Mouse (Mus musculus) lung, embryonic 14.5 days (tissue): Measurements from ENCODE around the gene Pgrmc1. TPM values are rescaled to one million over a fixed set of nuclear protein-coding genes. Genes with fewer than 3 reads are reported as not detected.

Experiments used
- ATAC-seq: fragments of 200-750 bp; cut with Nextera tagmentation; 2 replicates; pipeline ENCODE4 v1.8.0; 2017; ENCODE audit warnings: mild to moderate bottlenecking, moderate TSS enrichment, moderate library complexity; ENCODE audit not compliant: insufficient read depth
- DNase-seq: peaks from one replicate; pipeline ENCODE4 v3.0.0-alpha.2; 2015
- H3K27ac ChIP-seq: fragments of 300-500 bp; sonication (generic); 2 replicates; pipeline ENCODE4 v1.5.1; 2014; ENCODE audit warnings: low read depth, mild to moderate bottlenecking, moderate library complexity
- H3K27me3 ChIP-seq: fragments of 300-500 bp; sonication (generic); 2 replicates; pipeline ENCODE4 v1.6.1; 2014; ENCODE audit warnings: low read length, control low read depth; ENCODE audit not compliant: insufficient read depth
- H3K36me3 ChIP-seq: fragments of 300-500 bp; sonication (generic); 2 replicates; pipeline ENCODE4 v1.6.1; 2014; ENCODE audit warnings: control low read depth; ENCODE audit not compliant: insufficient read depth
- H3K4me1 ChIP-seq: fragments of 300-500 bp; sonication (generic); 2 replicates; pipeline ENCODE4 v1.6.1; 2014; ENCODE audit warnings: antibody characterized with exemption, control low read depth; ENCODE audit not compliant: insufficient read depth
- H3K4me2 ChIP-seq: fragments of 300-500 bp; sonication (generic); 2 replicates; pipeline ENCODE4 v1.6.1; 2014; ENCODE audit warnings: mild to moderate bottlenecking
- H3K4me3 ChIP-seq: fragments of 300-500 bp; sonication (generic); 2 replicates; pipeline ENCODE4 v1.5.1; 2014; ENCODE audit warnings: low read depth, low read length
- H3K9ac ChIP-seq: fragments of 300-500 bp; sonication (generic); 2 replicates; pipeline ENCODE4 v1.6.1; 2014
- H3K9me3 ChIP-seq: fragments of 300-500 bp; sonication (generic); 2 replicates; pipeline ENCODE4 v1.6.1; 2016; ENCODE audit warnings: low read depth, low read length, control low read depth
- CTCF ChIP-seq: IDR thresholded peaks from 2 replicates; pipeline ENCODE4 v1.5.1; 2016; ENCODE audit warnings: antibody characterized with exemption, low read depth
- WGBS: fragments of 180-500 bp; shearing (Covaris S2); extraction: QIAGEN DNeasy Blood & Tissue Kit; methylation state at CpG from one replicate; pipeline ENCODE4 v1.1.7; 2014; 5-methylcytosine and 5-hydroxymethylcytosine counted together
- polyA plus RNA-seq: library from polyadenylated mRNA; unstranded; fragments of >200 nt; fragmentation: Nextera tagmentation; extraction: Ambion mirVana; gene quantifications from 2 replicates; pipeline ENCODE4 v1.2.1, GENCODE M21; 2014

Pgrmc1 gene
- polyA plus RNA-seq, 1 experiment from 2014 or later: 219 TPM

- WGBS: 82% methylated on average over 2 of the region's 2 CpGs
- DNase-seq: no peak
These were observed 4.9 kb downstream of the Pgrmc1 start for GRCm38 (mm10) chrX:36602926-36603325.

GRCm38 (mm10) chrX:36604040-36604439, 6.0 kb downstream of the Pgrmc1 start:
- Histone ChIP-seq H3K9me3 (no peaks in the 10 kb centered on the region), H3K27me3 (no peaks in the 10 kb centered on the region), H3K4me3 (no peak overlapping the region), H3K4me1 (no peaks in the 10 kb centered on the region), H3K36me3 (peaks cover 27% of the 10 kb centered on the region; the same call in 1 of the 2 replicates), H3K4me2 (no peak overlapping the region), H3K9ac (no peak overlapping the region), H3K27ac (no peak overlapping the region)
- no peak for DNase-seq
- no peak for TF ChIP-seq CTCF
- no peak for ATAC-seq
- 80% methylated on average over 4 of the region's 4 CpGs for WGBS

More at GRCm38 (mm10) chrX:36602926-36603325, 4.9 kb downstream of the Pgrmc1 start:
- TF ChIP-seq CTCF: no peak
- no peak for ATAC-seq
- H3K4me3 ChIP-seq: no peak overlapping the region
- H3K27me3 ChIP-seq: no peaks in the 10 kb centered on the region
- H3K9ac ChIP-seq: no peak overlapping the region
- no peaks in the 10 kb centered on the region for H3K4me1 ChIP-seq
- no peak overlapping the region for H3K4me2 ChIP-seq
- no peak overlapping the region for H3K27ac ChIP-seq
- H3K9me3 ChIP-seq: no peaks in the 10 kb centered on the region
- H3K36me3 ChIP-seq: peaks cover 27% of the 10 kb centered on the region; the same call in 1 of the 2 replicates

GRCm38 (mm10) chrX:36609117-36609516, 11.1 kb downstream of the Pgrmc1 start:
- H3K4me1 ChIP-seq: no peaks in the 10 kb centered on the region
- TF ChIP-seq CTCF: no peak
- no peaks in the 10 kb centered on the region for H3K9me3 ChIP-seq
- no peak overlapping the region for H3K4me2 ChIP-seq
- DNase-seq (peak; percentile 2), ATAC-seq (no peak)
- no peak overlapping the region for H3K9ac ChIP-seq
- WGBS: 68% methylated on average over 2 of the region's 2 CpGs
- no peak overlapping the region for H3K4me3 ChIP-seq
- H3K27ac ChIP-seq: no peak overlapping the region
- peaks cover 14% of the 10 kb centered on the region; the same call in 1 of the 2 replicates for H3K36me3 ChIP-seq
- no peaks in the 10 kb centered on the region for H3K27me3 ChIP-seq

GRCm38 (mm10) chrX:36628102-36628501, 30.1 kb downstream of the Pgrmc1 start:
- Histone ChIP-seq H3K4me2 (no peak overlapping the region), H3K9ac (no peak overlapping the region), H3K9me3 (no peaks in the 10 kb centered on the region), H3K4me3 (no peak overlapping the region), H3K36me3 (no peaks in the 10 kb centered on the region), H3K27ac (no peak overlapping the region), H3K4me1 (no peaks in the 10 kb centered on the region), H3K27me3 (no peaks in the 10 kb centered on the region)
- no peak for TF ChIP-seq CTCF
- 54% methylated on average over 3 of the region's 3 CpGs for WGBS
- DNase-seq: peak; percentile 65
- no peak; the same call in 1 of the 2 replicates for ATAC-seq

- no peaks in the 10 kb centered on the region for H3K4me1 ChIP-seq
- no peak overlapping the region for H3K9ac ChIP-seq
- DNase-seq (peak; percentile 22), ATAC-seq (no peak)
- no peaks in the 10 kb centered on the region for H3K9me3 ChIP-seq
- H3K27me3 ChIP-seq: no peaks in the 10 kb centered on the region
- no peak overlapping the region for H3K4me3 ChIP-seq
- 5% methylated on average over 1 of the region's 1 CpGs for WGBS
- H3K4me2 ChIP-seq: no peak overlapping the region
- TF ChIP-seq CTCF: peak; percentile 45
- H3K27ac ChIP-seq: no peak overlapping the region
- H3K36me3 ChIP-seq: no peaks in the 10 kb centered on the region
These were observed 32.8 kb downstream of the Pgrmc1 start for GRCm38 (mm10) chrX:36630771-36631170.

- H3K36me3 ChIP-seq: no peaks in the 10 kb centered on the region
- TF ChIP-seq CTCF: no peak
- H3K27me3 ChIP-seq: no peaks in the 10 kb centered on the region
- no peak for DNase-seq
- no peak overlapping the region for H3K9ac ChIP-seq
- H3K4me1 ChIP-seq: no peaks in the 10 kb centered on the region
- H3K9me3 ChIP-seq: no peaks in the 10 kb centered on the region
- H3K27ac ChIP-seq: no peak overlapping the region
- 77% methylated on average over 6 of the region's 6 CpGs for WGBS
- H3K4me3 ChIP-seq: no peak overlapping the region
- ATAC-seq: no peak
- H3K4me2 ChIP-seq: no peak overlapping the region
These were observed 42.0 kb downstream of the Pgrmc1 start for GRCm38 (mm10) chrX:36640046-36640445.

GRCm38 (mm10) chrX:36644657-36645551, 46.9 kb downstream of the Pgrmc1 start, which contains the start of gene Akap17b:
Gene Akap17b, minus strand, starts transcription at chrX:36645395.
- Histone ChIP-seq H3K36me3 (no peaks in the 10 kb centered on the region), H3K9ac (peak within 1 kb of the TSS; percentile 51), H3K4me2 (peak within 1 kb of the TSS; percentile 52), H3K4me3 (peak within 1 kb of the TSS; percentile 56), H3K27ac (peak within 1 kb of the TSS; percentile 58; the same call in 1 of the 2 replicates), H3K27me3 (no peaks in the 10 kb centered on the region), H3K4me1 (no peaks in the 10 kb centered on the region), H3K9me3 (no peaks in the 10 kb centered on the region)
- WGBS: 20% methylated on average over 42 of the region's 60 CpGs
- DNase-seq (peak; percentile 92), ATAC-seq (peak; percentile 95)
- peak; percentile 72 for TF ChIP-seq CTCF

Other genes starting within 250 kb of the Pgrmc1 start
- gene Gm6268, start 196.9 kb upstream of the Pgrmc1 start, polyA plus RNA-seq: not detected in 2 replicates
- not detected in 2 replicates for gene Gm14569, start 106.4 kb upstream of the Pgrmc1 start, polyA plus RNA-seq
- 3.1 TPM in 2 replicates for gene Akap17b, start 47.2 kb downstream of the Pgrmc1 start, polyA plus RNA-seq
- gene Slc25a43, start 145.5 kb downstream of the Pgrmc1 start, polyA plus RNA-seq: 0.92 and 1.5 TPM in 2 replicates
- gene Slc25a5, start 197.4 kb downstream of the Pgrmc1 start, polyA plus RNA-seq: 690 and 709 TPM in 2 replicates